Mouse (Mus musculus) forebrain, embryonic 16.5 days (tissue): ENCODE measurements at regions not wholly inside any gene's neighbourhood (a gene's known extent, or its start where the extent isn't known, plus 50 kb on each side); places are given as distances from the start of the nearest gene placed in this dataset.

Experiments
- ATAC-seq: fragments of 200-750 bp; cut with Nextera tagmentation; 2 replicates; pipeline ENCODE4 v1.8.0; 2017; ENCODE audit warnings: mild to moderate bottlenecking, moderate library complexity
- H3K27ac ChIP-seq: fragments of 300-500 bp; sonication (generic); 2 replicates; pipeline ENCODE4 v1.5.1; 2014; ENCODE audit warnings: low read length, control low read depth
- H3K27me3 ChIP-seq: fragments of 300-500 bp; sonication (generic); replicated peaks from 2 replicates; pipeline ENCODE4 v1.6.1; 2014; ENCODE audit warnings: low read length; ENCODE audit not compliant: control insufficient read depth, insufficient read depth
- H3K36me3 ChIP-seq: fragments of 300-500 bp; sonication (generic); 2 replicates; pipeline ENCODE4 v1.6.1; 2014; ENCODE audit not compliant: control insufficient read depth, insufficient read depth
- H3K4me1 ChIP-seq: fragments of 300-500 bp; sonication (generic); replicated peaks from 2 replicates; pipeline ENCODE4 v1.6.1; 2014; ENCODE audit warnings: low read length; ENCODE audit not compliant: control insufficient read depth, insufficient read depth
- H3K4me2 ChIP-seq: fragments of 300-500 bp; sonication (generic); 2 replicates; pipeline ENCODE4 v1.6.1; 2014; ENCODE audit warnings: mild to moderate bottlenecking, low read length, control low read depth
- H3K4me3 ChIP-seq: fragments of 300-500 bp; sonication (generic); replicated peaks from 2 replicates; pipeline ENCODE4 v1.5.1; 2014; ENCODE audit warnings: mild to moderate bottlenecking, low read length, control low read depth
- H3K9ac ChIP-seq: fragments of 300-500 bp; sonication (generic); replicated peaks from 2 replicates; pipeline ENCODE4 v1.6.1; 2014; ENCODE audit warnings: low read depth, low read length, control low read depth
- H3K9me3 ChIP-seq: fragments of 300-500 bp; sonication (generic); 2 replicates; pipeline ENCODE4 v1.6.1; 2016; ENCODE audit warnings: low read length; ENCODE audit not compliant: control insufficient read depth
- WGBS: fragments of 180-500 bp; shearing (Covaris S2); extraction: QIAGEN DNeasy Blood & Tissue Kit; methylation state at CpG from one replicate; pipeline ENCODE4 v1.1.7; 2014; 5-methylcytosine and 5-hydroxymethylcytosine counted together

DNA sequence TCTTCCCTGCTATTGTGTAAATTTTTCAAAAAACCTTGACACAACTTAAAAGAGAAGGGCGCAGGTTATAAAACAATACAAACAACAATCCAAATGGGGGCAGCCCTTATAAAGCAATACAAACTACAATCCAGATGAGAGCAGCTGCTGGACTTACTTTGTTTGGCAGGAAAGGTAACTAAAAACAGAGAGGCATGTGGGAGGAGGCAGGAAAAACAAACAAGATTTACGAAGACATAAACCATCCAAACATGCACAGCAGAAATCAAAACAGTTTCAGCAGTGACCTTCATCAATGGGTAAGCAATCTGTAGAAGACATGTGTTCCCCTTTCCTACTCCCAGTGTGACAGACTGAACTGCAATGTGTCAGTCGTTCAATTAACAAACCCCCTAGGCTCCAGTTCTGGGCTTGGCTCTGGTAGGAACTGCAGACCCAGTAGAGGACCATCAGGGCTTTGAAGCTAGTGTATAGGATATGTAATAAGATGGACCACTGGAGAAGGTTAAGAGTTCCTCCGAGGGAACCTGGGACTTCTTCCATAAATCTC lies 62.9 kb upstream of the Col1a2 start:
- Histone ChIP-seq H3K4me2 (no peak overlapping the region), H3K4me1 (no peaks in the 10 kb centered on the region), H3K9me3 (no peaks in the 10 kb centered on the region), H3K36me3 (no peaks in the 10 kb centered on the region), H3K9ac (no peak overlapping the region), H3K27ac (no peak overlapping the region), H3K4me3 (no peak overlapping the region), H3K27me3 (no peaks in the 10 kb centered on the region)
- ATAC-seq = no peak
- WGBS = 86% methylated on average over 4 of the region's 4 CpGs

- 28% methylated on average over 1 of the region's 1 CpGs for WGBS
These were observed 58.7 kb upstream of the Col1a2 start for GRCm38 (mm10) chr6:4445906-4446305.

DNA sequence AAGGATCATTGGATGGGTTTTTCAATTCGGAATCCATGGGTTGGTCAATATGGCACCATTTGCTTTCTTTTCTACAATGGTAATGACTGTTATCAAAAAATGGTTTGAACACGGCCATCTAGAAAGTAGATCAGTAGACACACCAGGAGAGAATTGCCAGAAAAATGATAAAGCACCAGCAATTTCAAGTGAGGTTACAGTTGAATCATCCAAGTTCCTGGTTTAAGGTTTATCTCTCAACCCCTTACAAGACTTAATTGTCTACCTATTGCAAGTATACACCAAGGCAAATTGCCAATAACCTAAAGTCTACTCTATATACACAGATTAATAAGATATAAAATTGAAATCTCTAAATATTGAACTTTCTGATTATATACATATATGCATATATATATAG lies 53.4 kb upstream of the Col1a2 start:
- no peak overlapping the region for H3K4me3 ChIP-seq
- H3K9me3 ChIP-seq = no peaks in the 10 kb centered on the region
- no peaks in the 10 kb centered on the region for H3K27me3 ChIP-seq
- no peak overlapping the region for H3K27ac ChIP-seq
- no peaks in the 10 kb centered on the region for H3K4me1 ChIP-seq
- WGBS = 91% methylated on average over 2 of the region's 2 CpGs
- no peak overlapping the region for H3K9ac ChIP-seq
- no peak for ATAC-seq
- no peak overlapping the region for H3K4me2 ChIP-seq
- H3K36me3 ChIP-seq = no peaks in the 10 kb centered on the region

More at GRCm38 (mm10) chr6:4445906-4446305, 58.7 kb upstream of the Col1a2 start:
- Histone ChIP-seq H3K4me3 (no peak overlapping the region), H3K4me1 (no peaks in the 10 kb centered on the region), H3K9me3 (no peaks in the 10 kb centered on the region), H3K9ac (no peak overlapping the region), H3K27me3 (no peaks in the 10 kb centered on the region), H3K4me2 (no peak overlapping the region), H3K27ac (no peak overlapping the region), H3K36me3 (no peaks in the 10 kb centered on the region)
- 0 out of 2 replicates have a peak, but pooled peaks have one; percentile 43 for ATAC-seq
